Mouse (Mus musculus): ENCODE data around the gene Rap1a.

DNA sequence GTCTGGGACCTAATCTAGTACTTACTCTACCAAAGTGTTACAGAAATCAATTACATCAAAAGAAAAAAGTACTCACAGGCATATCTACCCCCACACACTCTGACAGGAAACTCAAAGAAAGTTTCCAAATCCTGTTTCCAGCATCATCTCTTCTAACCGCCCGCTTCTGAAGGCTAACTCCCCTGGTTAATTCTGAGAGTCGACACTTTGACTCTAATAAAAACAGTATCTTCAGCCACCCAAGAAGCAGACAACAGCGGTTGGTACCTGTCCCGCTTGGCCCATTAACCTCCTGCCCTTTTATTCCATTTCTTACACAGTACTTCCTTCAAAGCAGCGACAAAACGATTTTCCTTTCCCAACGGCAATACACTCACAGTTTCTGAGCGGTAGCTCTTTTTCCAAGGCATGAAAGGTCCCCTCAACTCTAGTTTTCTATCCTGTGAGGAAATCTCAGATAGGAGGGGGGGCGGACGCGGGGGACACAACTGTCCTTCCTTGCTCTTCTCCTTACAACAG, 921 bp downstream of the Rap1a start:
- TF ChIP-seq POLR2A (IDR thresholded peaks at IDR 0.05; ENCODE audit: control insufficient read depth, extremely low read depth, insufficient read depth, low read length, poor library complexity), result no peak
- TF ChIP-seq CTCF (IDR thresholded peaks at IDR 0.05; ENCODE audit: borderline replicate concordance, control insufficient read depth, extremely low read depth, insufficient read depth, low read length, poor library complexity), result no peak

All from thymus, adult 2 months (tissue).